Mouse (Mus musculus): ENCODE results near the gene Smarcd2. TPM values are rescaled to one million over a fixed set of nuclear protein-coding genes. Genes with fewer than 3 reads are reported as not detected.

Gene Smarcd2
- total RNA-seq (2021): 100 to 1,000 TPM; 104 to 117 TPM
- long read RNA-seq, experiment 1, transcript Smarcd2-203 (12 exons, 2,548 nt): minor isoform, 5 of 117 reads
- long read RNA-seq, experiment 1, transcript Smarcd2-201 (13 exons, 2,747 nt): major isoform, 75 of 117 reads
- long read RNA-seq, experiment 1, partial matches to known transcripts: 15 of 117 reads
- long read RNA-seq, experiment 1, other reads (novel, unspliced or antisense): 22 of 117 reads
- long read RNA-seq, experiment 2, transcript Smarcd2-203 (12 exons, 2,548 nt): minor isoform, 5 of 157 reads
- long read RNA-seq, experiment 2, transcript Smarcd2-201 (13 exons, 2,747 nt): major isoform, 111 of 157 reads
- long read RNA-seq, experiment 2, partial matches to known transcripts: 13 of 157 reads
- long read RNA-seq, experiment 2, other reads (novel, unspliced or antisense): 28 of 157 reads

- peak; percentile 90 to 100 for DNase-seq (ENCODE audit: low spot score in 2 of 2)
Observed at GRCm38 (mm10) chr11:106272644-106273310, at the start of gene Smarcd2. Smarcd2 (minus strand) TSS chr11:106272972.

GRCm38 (mm10) chr11:106318406-106319366, 45.9 kb upstream of the Smarcd2 start:
- DNase-seq (ENCODE audit: low spot score in 2 of 2): no peak

GRCm38 (mm10) chr11:106317801-106318200, 45.0 kb upstream of the Smarcd2 start:
- DNase-seq (ENCODE audit: low spot score in 2 of 2): no peak

DNA sequence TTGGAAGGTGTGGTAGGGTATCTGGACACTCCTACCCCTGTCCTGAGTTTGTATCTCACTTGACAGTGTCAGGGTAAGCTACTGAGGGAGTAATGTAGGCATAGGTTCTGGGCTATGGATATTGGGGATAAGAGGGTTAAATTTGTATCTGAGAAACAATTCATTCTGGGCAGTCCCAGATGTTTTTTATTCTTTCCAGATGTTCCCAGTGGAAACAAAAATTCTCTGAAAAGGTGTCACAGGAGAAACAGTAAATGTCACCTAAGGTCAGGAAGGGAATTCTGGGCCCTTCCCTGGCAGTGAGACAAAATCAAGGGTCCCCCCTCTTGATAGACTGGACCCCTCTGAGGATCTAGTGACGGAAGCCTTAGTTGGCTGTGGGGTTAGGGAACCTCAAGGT, 43.6 kb upstream of the Smarcd2 start:
- no peak for DNase-seq (ENCODE audit: low spot score in 2 of 2)

GRCm38 (mm10) chr11:106314333-106314812, 41.6 kb upstream of the Smarcd2 start, which contains the start of gene Cd79b:
Cd79b (minus strand) TSS chr11:106314762.
- no peak for DNase-seq (ENCODE audit: low spot score in 2 of 2)

DNA sequence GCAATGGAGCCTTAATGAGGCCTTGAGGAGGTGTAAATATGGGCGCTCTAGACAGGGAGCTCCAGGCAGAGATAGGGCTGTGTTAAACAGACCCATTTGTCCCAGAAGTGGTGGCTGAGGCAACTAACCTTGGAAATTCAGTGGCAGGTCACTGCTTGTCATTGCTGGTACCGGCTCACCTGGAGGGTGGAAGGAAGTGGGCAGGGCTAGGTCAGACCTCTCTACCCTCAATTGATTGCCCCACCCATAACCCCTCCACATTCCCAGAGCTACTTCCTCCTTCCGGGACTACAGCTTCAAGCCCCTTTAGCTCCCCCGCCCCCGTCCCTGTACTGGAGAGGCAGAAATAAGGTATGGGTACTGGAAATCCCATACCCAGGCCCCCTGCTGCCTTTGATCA, 40.8 kb upstream of the Smarcd2 start:
- no peak for DNase-seq (ENCODE audit: low spot score in 2 of 2)

DNA sequence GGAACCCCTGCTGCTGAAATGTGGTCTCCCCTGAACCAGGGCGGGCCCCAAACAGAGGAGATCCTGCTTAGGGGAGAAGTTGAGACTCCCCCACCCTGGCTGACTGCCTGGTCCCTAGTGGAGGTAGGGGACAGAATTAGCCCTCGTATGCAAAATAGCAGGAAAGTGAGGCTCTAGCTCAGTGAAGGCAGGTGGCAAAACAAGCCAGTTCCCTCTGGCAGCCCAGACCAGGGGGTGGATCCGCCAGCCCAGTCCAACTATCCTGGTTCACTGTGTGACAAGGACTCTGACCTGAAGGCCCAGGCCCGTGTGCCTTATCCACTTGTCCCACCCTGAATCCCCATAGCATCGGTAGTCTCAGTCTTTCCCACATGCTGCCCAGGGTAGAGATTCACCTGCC, 37.4 kb upstream of the Smarcd2 start:
- DNase-seq (ENCODE audit: low spot score in 2 of 2): no peak

- no peak for DNase-seq (ENCODE audit: low spot score in 2 of 2)
Observed at GRCm38 (mm10) chr11:106308162-106308561, 35.4 kb upstream of the Smarcd2 start.

GRCm38 (mm10) chr11:106307432-106307831, 34.7 kb upstream of the Smarcd2 start:
- DNase-seq (ENCODE audit: low spot score in 2 of 2): no peak

DNA sequence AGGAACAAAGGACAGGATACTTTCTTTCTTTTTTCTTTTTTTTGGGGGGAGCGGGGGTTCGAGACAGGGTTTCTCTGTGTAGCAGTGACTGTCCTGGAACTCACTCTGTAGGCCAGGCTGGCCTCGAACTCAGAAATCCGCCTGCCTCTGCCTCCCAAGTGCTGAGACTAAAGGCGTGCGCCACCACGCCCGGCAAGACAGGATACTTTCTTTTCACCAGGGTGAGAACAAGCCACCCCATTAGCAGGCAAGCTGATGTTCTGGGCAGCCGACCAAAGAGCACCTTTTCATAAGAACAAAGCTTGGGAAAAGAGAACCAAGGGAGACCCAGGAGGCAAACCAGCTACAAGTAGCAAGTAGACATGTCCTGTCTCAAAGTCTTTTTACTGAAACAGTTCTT, 34.0 kb upstream of the Smarcd2 start:
- no peak for DNase-seq (ENCODE audit: low spot score in 2 of 2)

- no peak for DNase-seq (ENCODE audit: low spot score in 2 of 2)
Observed at GRCm38 (mm10) chr11:106306065-106306385, 33.3 kb upstream of the Smarcd2 start.

GRCm38 (mm10) chr11:106305348-106306064, 32.7 kb upstream of the Smarcd2 start:
- no peak for DNase-seq (ENCODE audit: low spot score in 2 of 2)

DNA sequence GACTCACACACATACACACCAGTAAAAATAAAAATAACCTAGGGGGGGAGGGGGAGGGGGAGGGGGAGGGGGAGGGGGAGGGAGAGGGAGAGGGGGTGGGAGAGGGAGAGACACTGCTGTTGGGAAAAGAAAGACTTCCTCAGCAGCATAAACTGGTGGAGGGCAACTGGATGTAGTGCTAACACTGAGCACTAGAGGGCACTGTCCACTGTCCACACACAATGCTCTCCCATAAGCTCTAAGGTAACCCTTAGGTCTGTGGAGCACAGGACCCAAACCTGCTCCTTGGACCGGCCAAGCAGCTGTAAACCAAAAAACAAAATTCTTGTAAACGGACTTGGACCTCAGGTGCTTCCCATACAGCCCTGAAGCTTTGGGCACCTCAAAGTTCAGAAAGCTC, 29.9 kb upstream of the Smarcd2 start:
- no peak for DNase-seq (ENCODE audit: low spot score in 2 of 2)

GRCm38 (mm10) chr11:106301765-106302164, 29.0 kb upstream of the Smarcd2 start, which contains the start of gene Gh:
Gh (minus strand) TSS chr11:106301865.
- DNase-seq (ENCODE audit: low spot score in 2 of 2): no peak

- no peak for DNase-seq (ENCODE audit: low spot score in 2 of 2)
Observed at GRCm38 (mm10) chr11:106291861-106292260, 19.1 kb upstream of the Smarcd2 start.

DNA sequence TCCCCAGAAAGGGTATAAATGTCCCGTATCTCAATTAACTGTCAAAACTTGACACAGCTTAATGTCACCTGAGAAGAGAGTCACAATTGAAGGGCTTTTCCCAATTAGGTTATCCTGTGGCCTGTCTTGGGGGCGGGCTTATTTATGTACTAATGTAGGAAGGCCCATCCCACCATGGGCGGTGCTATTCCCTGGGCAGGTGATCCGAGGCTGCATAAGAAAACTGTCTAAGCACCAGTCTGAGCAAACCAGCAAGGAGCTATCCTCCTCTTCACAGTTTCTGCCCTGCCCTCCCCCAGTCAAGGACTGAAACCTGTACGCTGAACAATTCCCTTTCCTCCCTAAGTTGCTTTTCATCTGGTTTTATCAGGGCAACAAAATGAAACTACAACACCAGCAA, 17.6 kb upstream of the Smarcd2 start:
- no peak for DNase-seq (ENCODE audit: low spot score in 2 of 2)

GRCm38 (mm10) chr11:106289369-106289768, 16.6 kb upstream of the Smarcd2 start:
- DNase-seq (ENCODE audit: low spot score in 2 of 2): peak; percentile 56 to 78

DNA sequence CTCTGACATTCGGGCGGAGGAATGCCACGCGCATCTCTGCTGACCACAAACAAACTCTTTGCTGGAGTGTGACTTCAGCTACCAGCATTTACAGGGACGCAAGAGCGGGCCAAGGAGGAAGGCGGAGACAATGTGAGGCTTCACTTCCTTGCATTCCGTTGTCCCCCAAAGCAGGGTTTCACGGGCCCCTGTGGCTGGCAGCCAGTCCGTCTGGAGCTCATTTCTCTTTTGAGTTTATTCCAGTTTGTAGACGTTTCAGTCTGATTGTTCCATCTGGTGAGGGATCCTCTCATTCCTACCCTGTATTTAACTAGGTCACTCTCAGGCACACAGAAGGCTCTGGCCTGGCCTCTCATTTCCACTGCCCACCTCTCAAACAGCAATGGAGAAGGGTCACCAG, 14.2 kb upstream of the Smarcd2 start:
- DNase-seq (ENCODE audit: low spot score in 2 of 2): no peak

- DNase-seq (ENCODE audit: low spot score in 2 of 2): no peak
Observed at GRCm38 (mm10) chr11:106286206-106286605, 13.4 kb upstream of the Smarcd2 start.

DNA sequence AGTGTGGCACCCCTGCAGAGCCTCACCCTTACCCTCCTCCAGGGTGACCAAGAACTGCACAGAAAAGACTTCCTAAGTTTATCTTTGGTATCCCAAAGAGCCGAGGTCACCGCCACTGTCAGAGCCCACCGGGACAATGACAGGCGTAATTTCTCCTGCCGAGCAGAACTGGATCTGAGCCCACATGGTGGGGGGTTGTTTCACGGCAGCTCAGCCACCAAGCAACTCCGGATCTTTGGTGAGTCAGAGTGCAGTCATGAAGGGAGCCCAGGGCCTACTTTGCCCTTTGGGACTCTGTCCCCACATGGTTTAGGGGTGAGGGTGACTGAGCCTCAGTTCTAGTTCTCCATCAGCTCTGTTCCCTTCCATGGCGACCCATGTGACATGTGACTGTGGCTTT, 11.4 kb upstream of the Smarcd2 start:
- no peak for DNase-seq (ENCODE audit: low spot score in 2 of 2)

- no peak for DNase-seq (ENCODE audit: low spot score in 2 of 2)
Observed at GRCm38 (mm10) chr11:106283371-106283770, 10.6 kb upstream of the Smarcd2 start.

All from adrenal gland, postnatal 4 days (tissue).